Mouse (Mus musculus): Measurements from ENCODE around the gene Gng11. TPM values are rescaled to one million over a fixed set of nuclear protein-coding genes. Genes with fewer than 3 reads are reported as not detected.

Gng11 gene
- polyA plus RNA-seq (2014; fragmentation: Illumina TruSeq; extraction: RNeasy Lipid Tissue Mini Kit (QIAGEN cat#74804); ENCODE audit: insufficient read depth, low read depth, low replicate concordance): 211 TPM

GRCm38 (mm10) chr6:4003890-4004306, at the start of gene Gng11:
Gene Gng11, plus strand, starts transcription at chr6:4003904.

DNA sequence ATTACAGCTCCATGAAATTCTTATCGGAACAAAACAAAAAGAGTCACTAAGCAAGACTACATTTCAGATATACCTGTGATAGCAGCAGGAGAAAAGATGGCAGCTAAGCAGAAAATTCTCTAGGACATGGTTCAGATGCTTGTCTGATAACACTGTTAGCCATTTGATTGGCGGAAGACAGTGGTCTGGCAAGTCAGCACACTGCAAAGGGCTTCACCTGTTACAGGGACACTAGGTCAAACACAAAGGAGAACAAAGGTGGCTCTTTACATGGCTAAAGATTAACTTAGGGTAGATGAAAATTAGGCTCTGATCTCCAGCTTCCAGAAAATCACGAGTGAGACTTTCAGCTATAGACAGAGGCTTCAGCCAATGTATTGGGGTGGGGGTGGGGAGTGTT, 15.0 kb upstream of the Gng11 start, which contains the start of gene Tfpi2:
Gene Tfpi2, minus strand, starts transcription at position 170 of the 400 bp plus-strand sequence.

GRCm38 (mm10) chr6:3993492-3993891, 10.2 kb upstream of the Gng11 start, which contains the start of gene Gngt1:
Gene Gngt1, plus strand, starts transcription at chr6:3993792.

Other genes with a start within 250 kb of the Gng11 start
- gene Calcr, start 239.2 kb upstream of the Gng11 start, polyA plus RNA-seq (2014; fragmentation: Illumina TruSeq; extraction: RNeasy Lipid Tissue Mini Kit (QIAGEN cat#74804); ENCODE audit: insufficient read depth, low read depth, low replicate concordance): 0.10 TPM
- gene Tfpi2, start 15.0 kb upstream of the Gng11 start, polyA plus RNA-seq (2014; fragmentation: Illumina TruSeq; extraction: RNeasy Lipid Tissue Mini Kit (QIAGEN cat#74804); ENCODE audit: insufficient read depth, low read depth, low replicate concordance): 1.7 TPM
- gene Gngt1, start 10.1 kb upstream of the Gng11 start, polyA plus RNA-seq (2014; fragmentation: Illumina TruSeq; extraction: RNeasy Lipid Tissue Mini Kit (QIAGEN cat#74804); ENCODE audit: insufficient read depth, low read depth, low replicate concordance): not detected
- gene Bet1, start 83.1 kb downstream of the Gng11 start, polyA plus RNA-seq (2014; fragmentation: Illumina TruSeq; extraction: RNeasy Lipid Tissue Mini Kit (QIAGEN cat#74804); ENCODE audit: insufficient read depth, low read depth, low replicate concordance): 45.1 TPM

All from lung, adult 10 weeks (tissue).